Mouse (Mus musculus) brain, embryonic 14.5 days (tissue): ENCODE measurements around the gene Arl10. TPM values are rescaled to one million over a fixed set of nuclear protein-coding genes. Genes with fewer than 3 reads are reported as not detected.

Experiments used
- DNase-seq: peaks from one replicate; pipeline ENCODE4 v3.0.0-alpha.2; 2011; ENCODE audit warnings: low read depth
- CTCF ChIP-seq: fragments of 200-500 bp; IDR thresholded peaks from 2 replicates; pipeline ENCODE4 v1.5.1; 2012; ENCODE audit warnings: inconsistent platforms, mild to moderate bottlenecking, moderate library complexity, borderline replicate concordance; ENCODE audit not compliant: insufficient read depth, insufficient read length; ENCODE audit errors: extremely low read depth
- POLR2A ChIP-seq: fragments of 200-500 bp; IDR thresholded peaks from 2 replicates; pipeline ENCODE4 v1.6.1; 2012; ENCODE audit warnings: mild to moderate bottlenecking, inconsistent platforms, borderline replicate concordance; ENCODE audit not compliant: poor library complexity, insufficient read depth, insufficient read length, severe bottlenecking; ENCODE audit errors: extremely low read depth
- polyA plus RNA-seq: library from polyadenylated mRNA; depleted of rRNA; stranded (reverse); fragments of >200 nt; gene quantifications from 2 replicates; pipeline ENCODE4 v1.2.3, GENCODE M21; 2012; rRNA removed

Gene Arl10
- polyA plus RNA-seq: 86.2 and 95.5 TPM in 2 replicates

- TF ChIP-seq POLR2A: peak; percentile 48; the same call in 1 of the 2 replicates
- no peak for TF ChIP-seq CTCF
- peak; percentile 90 for DNase-seq
Observed at GRCm38 (mm10) chr13:54574854-54575481, at the start of gene Arl10. Gene Arl10 (plus strand): TSS chr13:54575015.

- TF ChIP-seq CTCF (no peak), POLR2A (no peak)
- DNase-seq: no peak
Observed at GRCm38 (mm10) chr13:54527140-54527539, 47.7 kb upstream of the Arl10 start.

DNA sequence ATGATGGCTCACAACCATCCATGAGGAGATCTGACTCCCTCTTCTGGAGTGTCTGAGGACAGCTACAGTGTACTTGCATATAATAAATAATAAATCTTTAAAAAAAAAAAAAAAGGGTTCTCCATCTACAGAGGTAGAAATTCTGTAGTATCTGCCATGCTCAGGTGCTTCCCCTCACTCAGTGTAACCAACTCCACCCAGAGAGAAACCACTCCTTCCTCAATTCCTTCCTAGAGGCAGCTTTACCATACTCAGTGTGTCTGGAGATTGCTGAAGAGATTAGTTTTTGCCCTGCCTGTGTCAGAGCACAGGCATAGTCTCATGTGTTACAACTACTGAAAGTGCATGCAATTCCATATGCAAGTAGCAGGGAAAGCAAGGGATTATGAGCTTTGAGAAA is 42.7 kb upstream of the Arl10 start:
- DNase-seq: no peak
- TF ChIP-seq POLR2A (no peak), CTCF (no peak)

DNA sequence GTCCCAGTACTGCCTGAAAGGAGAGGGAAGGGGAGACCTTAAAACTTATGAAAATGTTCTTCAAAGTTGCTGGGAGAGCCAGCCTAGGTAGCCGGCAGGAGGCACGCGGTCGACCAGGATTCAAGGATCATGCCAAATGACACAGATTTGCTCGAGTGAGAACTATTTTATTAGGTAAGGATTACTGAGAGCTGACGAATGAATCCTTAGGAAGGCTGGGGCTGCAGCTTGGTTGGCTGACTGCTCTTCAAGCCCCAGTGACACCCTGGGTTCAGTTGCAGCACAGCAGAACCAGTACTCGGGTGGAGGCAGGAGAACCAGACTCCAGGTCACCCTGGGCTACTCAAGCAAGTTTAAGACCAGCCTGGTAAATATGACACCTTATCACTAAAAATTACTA is 26.8 kb upstream of the Arl10 start:
- no peak for TF ChIP-seq POLR2A
- no peak for TF ChIP-seq CTCF
- DNase-seq: no peak

GRCm38 (mm10) chr13:54556176-54556575 is 18.6 kb upstream of the Arl10 start:
- no peak for DNase-seq
- TF ChIP-seq CTCF: no peak
- TF ChIP-seq POLR2A: no peak

GRCm38 (mm10) chr13:54556796-54557195 is 18.0 kb upstream of the Arl10 start:
- peak; percentile 49 for DNase-seq

GRCm38 (mm10) chr13:54557652-54558051 is 17.2 kb upstream of the Arl10 start:
- TF ChIP-seq POLR2A (no peak), CTCF (no peak)
- no peak for DNase-seq

More at GRCm38 (mm10) chr13:54556796-54557195, 18.0 kb upstream of the Arl10 start:
- no peak for TF ChIP-seq POLR2A

- DNase-seq: no peak
- TF ChIP-seq POLR2A: no peak
Observed at GRCm38 (mm10) chr13:54559656-54560055, 15.2 kb upstream of the Arl10 start.

DNA sequence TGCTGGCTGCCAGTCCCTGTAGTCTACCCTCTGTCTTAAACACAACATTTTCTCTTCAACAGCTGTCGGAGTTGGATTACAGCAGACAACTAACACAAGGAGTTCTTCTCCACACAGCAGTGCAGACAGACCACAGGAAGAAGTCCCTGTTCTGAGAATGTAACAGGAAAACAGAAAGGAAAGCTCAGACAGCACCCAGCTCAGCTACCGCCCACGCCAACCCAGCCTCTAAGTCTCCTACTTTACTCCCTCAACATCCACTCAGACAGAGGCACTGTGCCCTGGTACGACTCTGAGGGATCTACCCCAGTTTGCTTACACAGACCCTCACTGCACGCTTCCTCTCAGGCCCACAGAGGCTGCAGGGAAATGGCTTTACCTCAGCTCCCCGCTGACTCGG is 14.2 kb upstream of the Arl10 start:
- no peak for TF ChIP-seq POLR2A
- no peak for TF ChIP-seq CTCF
- DNase-seq: no peak

DNA sequence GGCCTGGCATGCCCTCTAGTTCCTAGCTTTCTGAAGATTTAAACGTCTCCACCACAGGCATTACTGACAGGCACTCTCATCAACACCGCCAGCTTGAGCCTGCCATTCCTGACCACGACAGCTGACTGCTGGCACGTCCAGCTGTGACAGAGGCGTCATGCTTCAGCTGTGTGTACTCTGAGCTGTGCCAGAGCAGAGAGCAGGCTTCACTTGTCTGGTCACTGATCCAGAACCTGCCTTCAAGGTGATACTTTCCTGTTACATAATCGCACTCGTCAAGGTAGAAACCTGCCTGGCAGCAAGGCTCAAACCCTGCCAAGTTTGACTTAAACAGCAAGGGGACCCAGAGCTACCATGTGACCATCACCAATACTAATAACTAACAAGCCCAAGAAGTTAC is 12.3 kb upstream of the Arl10 start:
- TF ChIP-seq POLR2A: no peak
- no peak for DNase-seq

GRCm38 (mm10) chr13:54564232-54565200 is 10.3 kb upstream of the Arl10 start:
- DNase-seq: peak; percentile 57
- no peak for TF ChIP-seq CTCF
- no peak for TF ChIP-seq POLR2A

- DNase-seq: peak; percentile 98
- peak; percentile 81; the same call in 1 of the 2 replicates for TF ChIP-seq POLR2A
- no peak for TF ChIP-seq CTCF
Observed at GRCm38 (mm10) chr13:54565201-54565581, 9.6 kb upstream of the Arl10 start, which contains the start of gene 4833439L19Rik. Gene 4833439L19Rik (minus strand): TSS chr13:54565435.
